In genomic region chr2:181591528-181592085, GRCm38 (mm10) we compare ENCODE assay signal across 7 mouse cellular contexts. TPM values are rescaled to one million over a fixed set of nuclear protein-coding genes. Genes with fewer than 3 reads are reported as not detected.
DNase-seq lines count a peak whose midpoint lies in the region; ATAC-seq and TF ChIP-seq lines count a peak whose summit lies in the region.

Gene Prpf6, plus strand, starts transcription at chr2:181591868.

- peak within 1 kb of the TSS; percentile 41; the same call in 1 of the 2 replicates for H3K27ac ChIP-seq in ES-E14 (ENCODE audit: insufficient read depth, low read depth, low read length, poor library complexity, severe bottlenecking)
- H3K27ac ChIP-seq in embryonic fibroblast, embryonic 13.5 days (ENCODE audit: insufficient read depth, low read length) = no peak within 1 kb of the TSS; the same call in 1 of the 2 replicates
- peak within 1 kb of the TSS; percentile 81 for H3K27ac ChIP-seq in heart, embryonic 16.5 days (ENCODE audit: low read length)

- 9% methylated on average over 5 of the region's 5 CpGs for WGBS in heart, embryonic 16.5 days
- WGBS in large intestine, adult 2 months = 3% methylated on average over 5 of the region's 5 CpGs

- peaks cover 4 to 5% of the 10 kb centered on the region in 2 experiments; a peak in 1 of 4 replicates for H3K4me1 ChIP-seq in ES-E14 (ENCODE audit: control insufficient read depth in 2 of 2, insufficient read depth in 2 of 2, low read length in 2 of 2, poor library complexity in 1 of 2)
- peaks cover 3% of the 10 kb centered on the region; the same call in 1 of the 2 replicates for H3K4me1 ChIP-seq in embryonic fibroblast, embryonic 13.5 days (ENCODE audit: control insufficient read depth, insufficient read depth, low read length)
- peaks cover 10% of the 10 kb centered on the region for H3K4me1 ChIP-seq in heart, embryonic 16.5 days (ENCODE audit: control insufficient read depth, insufficient read depth, low read length)

- peak within 1 kb of the TSS; percentile 71 for H3K4me2 ChIP-seq in heart, embryonic 16.5 days (ENCODE audit: low read depth, low read length)

- H3K9ac ChIP-seq in ES-E14 (ENCODE audit: insufficient read depth, low read depth, low read length, poor library complexity, severe bottlenecking) = peak within 1 kb of the TSS; percentile 91
- H3K9ac ChIP-seq in heart, embryonic 16.5 days (ENCODE audit: low read length) = peak within 1 kb of the TSS; percentile 88

- no peaks in the 10 kb centered on the region for H3K27me3 ChIP-seq in heart, embryonic 16.5 days (ENCODE audit: control insufficient read depth, insufficient read depth, low read length)

- peak within 1 kb of the TSS; percentile 87 to 97 for H3K4me3 ChIP-seq in ES-E14 (ENCODE audit: insufficient read depth in 1 of 2, low read depth in 1 of 2, low read length in 2 of 2, poor library complexity in 1 of 2, severe bottlenecking in 1 of 2)
- H3K4me3 ChIP-seq in embryonic fibroblast, embryonic 13.5 days (ENCODE audit: insufficient read depth, low read length) = peak within 1 kb of the TSS; percentile 96
- H3K4me3 ChIP-seq in heart, embryonic 16.5 days (ENCODE audit: low read length) = peak within 1 kb of the TSS; percentile 95

- H3K9me3 ChIP-seq in ES-E14 (ENCODE audit: control insufficient read depth, insufficient read depth, low read depth, low read length) = no peaks in the 10 kb centered on the region
- H3K9me3 ChIP-seq in heart, embryonic 16.5 days (replicated peaks; ENCODE audit: control insufficient read depth, low read length) = no peaks in the 10 kb centered on the region

- no peak for ATAC-seq in heart, embryonic 16.5 days (replicated peaks; ENCODE audit: extremely low read depth, insufficient read depth, low FRiP score)

- TF ChIP-seq CTCF in embryonic fibroblast, embryonic 13.5 days (IDR thresholded peaks at IDR 0.05; ENCODE audit: borderline replicate concordance, insufficient read depth, low read length) = no peak

- no peak for TF ChIP-seq POLR2A in embryonic fibroblast, embryonic 13.5 days (IDR thresholded peaks at IDR 0.05; ENCODE audit: low read depth, low read length)

- in situ Hi-C loops in ES-E14 (cut with MboI; ENCODE audit: low sequenced_read_pairs in 2 of 2, unreplicated experiment in 2 of 2) = no loop called here

- peak; percentile 68 for DNase-seq in CD4-positive helper T cell, adult 2 months (ENCODE audit: low read depth, low spot score)
- no peak for DNase-seq in ES-E14 (ENCODE audit: low read depth, low spot score)
- DNase-seq in large intestine, adult 2 months (ENCODE audit: low read depth, low spot score) = no peak
- DNase-seq in lung, postnatal 36 days = peak; percentile 29
- DNase-seq in thymus, postnatal 0 days (ENCODE audit: low spot score) = peak; percentile 67

- peaks cover 32% of the 10 kb centered on the region for H3K36me3 ChIP-seq in ES-E14 (ENCODE audit: control insufficient read depth, insufficient read depth, low read length, poor library complexity, severe bottlenecking)
- H3K36me3 ChIP-seq in heart, embryonic 16.5 days (ENCODE audit: control insufficient read depth, insufficient read depth) = peaks cover 20% of the 10 kb centered on the region

TF ChIP-seq in ES-E14, 5 proteins besides CTCF, POLR2A, EP300 and RAD21:
- TF ChIP-seq CHD2 (IDR thresholded peaks at IDR 0.05; ENCODE audit: low read depth, low read length) (no peak), MAFK (IDR thresholded peaks at IDR 0.05; ENCODE audit: insufficient read depth, low read depth, low read length) (no peak), ZC3H11A (IDR thresholded peaks at IDR 0.05; ENCODE audit: borderline replicate concordance, low read depth, low read length) (no peak), ZNF384 (IDR thresholded peaks at IDR 0.05; ENCODE audit: low read depth, low read length) (no peak), HCFC1 (IDR thresholded peaks at IDR 0.05; ENCODE audit: borderline replicate concordance, insufficient read depth, low read length) (no peak)

RNA-seq across cellular contexts. Expression of gene Prpf6, which starts in this region (rescaled TPM):
- 58.7 and 67.8 TPM in 2 replicates for total RNA-seq in ES-E14 (2012; rRNA removed)
- polyA plus RNA-seq in embryonic fibroblast, embryonic 13.5 days (2011; ENCODE audit: insufficient read length, low read depth, missing spikeins) = 55.9 and 59.4 TPM in 2 replicates
- polyA plus RNA-seq in heart, embryonic 16.5 days (2015; fragmentation: Nextera tagmentation; extraction: Ambion mirVana) = 47.4 and 47.6 TPM in 2 replicates
- 12.2 and 16.0 TPM in 2 replicates for polyA plus RNA-seq in large intestine, adult 2 months (2012; rRNA removed)
- polyA plus RNA-seq in thymus, postnatal 0 days (2015; fragmentation: Nextera tagmentation; extraction: Ambion mirVana) = 51.7 and 55.3 TPM in 2 replicates

Comparison
In these comparisons a context has a peak if more than half of its experiments do, and no peak if none do; other contexts are left out.
1. DNase-seq: peak in CD4-positive helper T cell, adult 2 months (single experiment), lung, postnatal 36 days (single experiment) and thymus, postnatal 0 days (single experiment); none in ES-E14 (single experiment) and large intestine, adult 2 months (single experiment).
2. Peak in every context shown above with its lines, with median percentiles within 50 percentile points of each other: H3K4me3 ChIP-seq.